Mouse (Mus musculus) forebrain, postnatal 0 days (tissue): Measurements from ENCODE around the gene Otud5. TPM values are rescaled to one million over a fixed set of nuclear protein-coding genes. Genes with fewer than 3 reads are reported as not detected.
"Not testable (repeated sequence)": the region's sequence is repeated elsewhere in the genome, so short reads cannot be mapped to it uniquely, and the experiment has no call there.

Experiments used
- ATAC-seq: fragments of 200-750 bp; cut with Nextera tagmentation; 2 replicates; pipeline ENCODE4 v1.8.0; 2017; ENCODE audit warnings: mild to moderate bottlenecking, moderate library complexity
- DNase-seq: peaks from one replicate; pipeline ENCODE4 v3.0.0-alpha.2; 2015
- H3K27ac ChIP-seq: fragments of 300-500 bp; sonication (generic); 2 replicates; pipeline ENCODE4 v1.5.1; 2014; ENCODE audit warnings: low read depth, mild to moderate bottlenecking, antibody characterized with exemption, low read length, moderate library complexity, mixed read lengths
- H3K27me3 ChIP-seq: fragments of 300-500 bp; sonication (generic); 2 replicates; pipeline ENCODE4 v1.6.1; 2014; ENCODE audit warnings: mild to moderate bottlenecking, low read length, mixed read lengths; ENCODE audit not compliant: insufficient read depth
- H3K36me3 ChIP-seq: fragments of 300-500 bp; sonication (generic); 2 replicates; pipeline ENCODE4 v1.6.1; 2014; ENCODE audit warnings: mild to moderate bottlenecking, moderate library complexity; ENCODE audit not compliant: insufficient read depth
- H3K4me1 ChIP-seq: fragments of 300-500 bp; sonication (generic); 2 replicates; pipeline ENCODE4 v1.6.1; 2014; ENCODE audit warnings: antibody characterized with exemption; ENCODE audit not compliant: insufficient read depth
- H3K4me2 ChIP-seq: fragments of 300-500 bp; sonication (generic); 2 replicates; pipeline ENCODE4 v1.6.1; 2014; ENCODE audit warnings: low read depth, mild to moderate bottlenecking, moderate library complexity
- H3K4me3 ChIP-seq: fragments of 300-500 bp; sonication (generic); 2 replicates; pipeline ENCODE4 v1.5.1; 2014; ENCODE audit warnings: low read depth, low read length, mixed read lengths
- H3K9ac ChIP-seq: fragments of 300-500 bp; sonication (generic); 2 replicates; pipeline ENCODE4 v1.6.1; 2014; ENCODE audit warnings: mild to moderate bottlenecking
- H3K9me3 ChIP-seq: fragments of 300-500 bp; sonication (generic); 2 replicates; pipeline ENCODE4 v1.6.1; 2016; ENCODE audit warnings: low read length
- CTCF ChIP-seq: sonication (generic); IDR thresholded peaks from 2 replicates; pipeline ENCODE4 v1.5.1; 2016; ENCODE audit warnings: antibody characterized with exemption, control low read depth, low read depth
- WGBS: fragments of 180-500 bp; shearing (Covaris S2); extraction: QIAGEN DNeasy Blood & Tissue Kit; methylation state at CpG from one replicate; pipeline ENCODE4 v1.1.7; 2014; 5-methylcytosine and 5-hydroxymethylcytosine counted together
- polyA plus RNA-seq: library from polyadenylated mRNA; unstranded; fragments of >200 nt; fragmentation: Nextera tagmentation; extraction: Ambion mirVana; gene quantifications from 2 replicates; pipeline ENCODE4 v1.2.1, GENCODE M21; 2015
- total RNA-seq: library from RNA; depleted of rRNA; stranded (reverse); fragments of >200 nt; gene quantifications from 2 replicates; pipeline ENCODE4 v1.2.3, GENCODE M21; 2014; rRNA removed

Otud5 gene
- total RNA-seq (73.7 and 76.8 TPM in 2 replicates), polyA plus RNA-seq (39.6 and 40.3 TPM in 2 replicates)

GRCm38 (mm10) chrX:7841163-7842162, at the start of gene Otud5:
Gene Otud5, plus strand, starts transcription at chrX:7841364.
- Histone ChIP-seq H3K4me3 (peak within 1 kb of the TSS; percentile 58), H3K36me3 (no peaks in the 10 kb centered on the region), H3K4me2 (peak within 1 kb of the TSS; percentile 56), H3K9me3 (no peaks in the 10 kb centered on the region), H3K27me3 (no peaks in the 10 kb centered on the region), H3K9ac (peak within 1 kb of the TSS; percentile 75), H3K27ac (peak within 1 kb of the TSS; percentile 91), H3K4me1 (0 out of 2 replicates have a peak, but pooled peaks cover 4% of the 10 kb centered on the region)
- ATAC-seq (peak; percentile 96), DNase-seq (peak; percentile 95)
- 27% methylated on average over 73 of the region's 74 CpGs for WGBS
- TF ChIP-seq CTCF, result peak; percentile 8; the same call in 1 of the 2 replicates

- 50% methylated on average over 3 of the region's 3 CpGs for WGBS
Measured at GRCm38 (mm10) chrX:7793361-7793760, 47.8 kb upstream of the Otud5 start.

GRCm38 (mm10) chrX:7795016-7795415, 46.1 kb upstream of the Otud5 start:
- Histone ChIP-seq H3K9ac (no peak overlapping the region), H3K27ac (no peak overlapping the region), H3K4me1 (no peaks in the 10 kb centered on the region), H3K36me3 (peaks cover 9% of the 10 kb centered on the region; the same call in 1 of the 2 replicates), H3K4me3 (no peak overlapping the region), H3K9me3 (no peaks in the 10 kb centered on the region), H3K4me2 (no peak overlapping the region), H3K27me3 (no peaks in the 10 kb centered on the region)
- WGBS, result 44% methylated on average over 7 of the region's 7 CpGs
- no peak for TF ChIP-seq CTCF
- DNase-seq (no peak), ATAC-seq (no peak)

More at GRCm38 (mm10) chrX:7793361-7793760, 47.8 kb upstream of the Otud5 start:
- peak; percentile 37; the same call in 1 of the 2 replicates for ATAC-seq
- Histone ChIP-seq H3K9me3 (no peaks in the 10 kb centered on the region), H3K4me1 (no peaks in the 10 kb centered on the region), H3K36me3 (no peaks in the 10 kb centered on the region; the same call in 1 of the 2 replicates), H3K27ac (no peak overlapping the region), H3K9ac (no peak overlapping the region), H3K4me3 (no peak overlapping the region), H3K27me3 (no peaks in the 10 kb centered on the region), H3K4me2 (no peak overlapping the region)
- TF ChIP-seq CTCF, result peak; percentile 54
- peak; percentile 25 for DNase-seq

- Histone ChIP-seq H3K4me1 (no peaks in the 10 kb centered on the region), H3K4me2 (no peak overlapping the region), H3K9me3 (no peaks in the 10 kb centered on the region), H3K36me3 (peaks cover 16% of the 10 kb centered on the region; the same call in 1 of the 2 replicates), H3K9ac (no peak overlapping the region), H3K27me3 (no peaks in the 10 kb centered on the region), H3K4me3 (no peak overlapping the region), H3K27ac (no peak overlapping the region)
- ATAC-seq (no peak), DNase-seq (no peak)
- TF ChIP-seq CTCF, result no peak
- WGBS, result 88% methylated on average over 3 of the region's 3 CpGs
Measured at GRCm38 (mm10) chrX:7797327-7797726, 43.8 kb upstream of the Otud5 start.

GRCm38 (mm10) chrX:7802157-7802556, 39.0 kb upstream of the Otud5 start:
- H3K9ac ChIP-seq, DNase-seq, H3K27ac ChIP-seq, H3K4me1 ChIP-seq, H3K9me3 ChIP-seq, H3K27me3 ChIP-seq, ATAC-seq, H3K4me2 ChIP-seq, H3K4me3 ChIP-seq: not testable (repeated sequence)
- 88% methylated on average over 2 of the region's 2 CpGs for WGBS
- peaks cover 23% of the 10 kb centered on the region; the same call in 1 of the 2 replicates for H3K36me3 ChIP-seq

- H3K27me3 ChIP-seq, H3K9me3 ChIP-seq, H3K27ac ChIP-seq, H3K4me3 ChIP-seq, H3K4me1 ChIP-seq, H3K4me2 ChIP-seq, H3K9ac ChIP-seq: not testable (repeated sequence)
- 56% methylated on average over 8 of the region's 8 CpGs for WGBS
- peak; percentile 39 for TF ChIP-seq CTCF
- DNase-seq (peak; percentile 17), ATAC-seq (peak; percentile 69; the same call in 1 of the 2 replicates)
- H3K36me3 ChIP-seq, result peaks cover 19% of the 10 kb centered on the region
Measured at GRCm38 (mm10) chrX:7815016-7815415, 26.1 kb upstream of the Otud5 start.
